Mouse (Mus musculus): ENCODE measurements around the gene H2al1m. TPM values are rescaled to one million over a fixed set of nuclear protein-coding genes. Genes with fewer than 3 reads are reported as not detected.
"Not testable (repeated sequence)": the region's sequence is repeated elsewhere in the genome, so short reads cannot be mapped to it uniquely, and the experiment has no call there.

H2al1m gene
- total and polyA plus RNA-seq, 3 experiments, result 0.33 to 0.86 TPM; not detected in 1

GRCm38 (mm10) chrX:9271947-9272459 lies 11.6 kb upstream of the H2al1m start:
- Histone ChIP-seq H3K4me3 (peak overlapping the region; percentile 56), H3K27ac (peak overlapping the region; percentile 68), H3K9ac (ENCODE audit: low read depth, low read length) (peak overlapping the region; percentile 66), H3K4me1 (ENCODE audit: control insufficient read depth, insufficient read depth, low read length) (no peaks in the 10 kb centered on the region; the same call in 1 of the 2 replicates), H3K27me3 (ENCODE audit: control insufficient read depth, insufficient read depth, low read length) (no peaks in the 10 kb centered on the region), H3K36me3 (ENCODE audit: control insufficient read depth, insufficient read depth, low read length) (no peaks in the 10 kb centered on the region; the same call in 1 of the 2 replicates), H3K79me2 (replicated peaks; ENCODE audit: control insufficient read depth, insufficient read depth, low read length) (no peaks in the 10 kb centered on the region)
- DNase-seq, result no peak
- TF ChIP-seq CTCF (IDR thresholded peaks at IDR 0.05) (no peak), EP300 (IDR thresholded peaks at IDR 0.05; ENCODE audit: insufficient read depth, low read depth, low read length) (no peak)
- intact Hi-C loops (cut with DNase I), result loop anchor here (5.0 kb wide), 1 partner anchor 75 kb away; the partner anchor contains the start of gene Lancl3
- WGBS, result 14% methylated on average over 8 of the region's 8 CpGs

GRCm38 (mm10) chrX:9272460-9273361 lies 10.9 kb upstream of the H2al1m start, which contains the start of gene Xk:
TSS of gene Xk (plus strand) at chrX:9272756.
- intact Hi-C loops (cut with DNase I), result loop anchor here (5.0 kb wide), 1 partner anchor 75 kb away; the partner anchor contains the start of gene Lancl3
- 13% methylated on average over 61 of the region's 94 CpGs for WGBS
- peak; percentile 61 to 64 for DNase-seq
- Histone ChIP-seq H3K4me3 (peak within 1 kb of the TSS; percentile 56), H3K36me3 (ENCODE audit: control insufficient read depth, insufficient read depth, low read length) (no peaks in the 10 kb centered on the region; the same call in 1 of the 2 replicates), H3K27me3 (ENCODE audit: control insufficient read depth, insufficient read depth, low read length) (no peaks in the 10 kb centered on the region), H3K79me2 (replicated peaks; ENCODE audit: control insufficient read depth, insufficient read depth, low read length) (no peaks in the 10 kb centered on the region), H3K9ac (ENCODE audit: low read depth, low read length) (peak within 1 kb of the TSS; percentile 76), H3K27ac (peak within 1 kb of the TSS; percentile 68), H3K4me1 (ENCODE audit: control insufficient read depth, insufficient read depth, low read length) (no peaks in the 10 kb centered on the region; the same call in 1 of the 2 replicates)
- TF ChIP-seq EP300 (IDR thresholded peaks at IDR 0.05; ENCODE audit: insufficient read depth, low read depth, low read length), result no peak
- no peak for TF ChIP-seq POLR2A (IDR thresholded peaks at IDR 0.05; ENCODE audit: insufficient read depth, low read depth, low read length)
- no peak for TF ChIP-seq CTCF (IDR thresholded peaks at IDR 0.05)

GRCm38 (mm10) chrX:9273377-9274002 lies 10.1 kb upstream of the H2al1m start:
- Histone ChIP-seq H3K79me2 (replicated peaks; ENCODE audit: control insufficient read depth, insufficient read depth, low read length) (no peaks in the 10 kb centered on the region), H3K9ac (ENCODE audit: low read depth, low read length) (no peak overlapping the region; the same call in 1 of the 2 replicates), H3K27ac (peak overlapping the region; percentile 68; the same call in 1 of the 2 replicates), H3K4me3 (peak overlapping the region; percentile 56), H3K4me1 (ENCODE audit: control insufficient read depth, insufficient read depth, low read length) (no peaks in the 10 kb centered on the region; the same call in 1 of the 2 replicates), H3K36me3 (ENCODE audit: control insufficient read depth, insufficient read depth, low read length) (no peaks in the 10 kb centered on the region; the same call in 1 of the 2 replicates), H3K27me3 (ENCODE audit: control insufficient read depth, insufficient read depth, low read length) (no peaks in the 10 kb centered on the region)
- intact Hi-C loops (cut with DNase I), result loop anchor here (2.0 to 5.0 kb wide), 2 partner anchors 51 to 76 kb away; partner anchors contain the start of gene Lancl3
- WGBS, result 53% methylated on average over 12 of the region's 12 CpGs
- TF ChIP-seq CTCF (IDR thresholded peaks at IDR 0.05) (no peak), POLR2A (IDR thresholded peaks at IDR 0.05; ENCODE audit: insufficient read depth, low read depth, low read length) (no peak), EP300 (IDR thresholded peaks at IDR 0.05; ENCODE audit: insufficient read depth, low read depth, low read length) (no peak)
- DNase-seq, result no peak

GRCm38 (mm10) chrX:9274321-9274720 lies 9.2 kb upstream of the H2al1m start:
- Histone ChIP-seq H3K4me1 (ENCODE audit: control insufficient read depth, insufficient read depth, low read length) (no peaks in the 10 kb centered on the region; the same call in 1 of the 2 replicates), H3K79me2 (replicated peaks; ENCODE audit: control insufficient read depth, insufficient read depth, low read length) (no peaks in the 10 kb centered on the region), H3K4me3 (no peak overlapping the region), H3K27me3 (ENCODE audit: control insufficient read depth, insufficient read depth, low read length) (no peaks in the 10 kb centered on the region), H3K27ac (no peak overlapping the region), H3K9ac (ENCODE audit: low read depth, low read length) (no peak overlapping the region), H3K36me3 (ENCODE audit: control insufficient read depth, insufficient read depth, low read length) (no peaks in the 10 kb centered on the region; the same call in 1 of the 2 replicates)
- intact Hi-C loops (cut with DNase I), result loop anchor here (2.0 to 5.0 kb wide), 2 partner anchors 52 to 77 kb away; partner anchors contain the start of gene Lancl3
- no peak for TF ChIP-seq EP300 (IDR thresholded peaks at IDR 0.05; ENCODE audit: insufficient read depth, low read depth, low read length)
- no peak for TF ChIP-seq POLR2A (IDR thresholded peaks at IDR 0.05; ENCODE audit: insufficient read depth, low read depth, low read length)
- no peak for TF ChIP-seq CTCF (IDR thresholded peaks at IDR 0.05)
- DNase-seq, result no peak
- 78% methylated on average over 8 of the region's 8 CpGs for WGBS

- DNase-seq; H3K4me3 ChIP-seq; H3K9ac ChIP-seq (ENCODE audit: low read depth, low read length); H3K36me3 ChIP-seq (ENCODE audit: control insufficient read depth, insufficient read depth, low read length); H3K27me3 ChIP-seq (ENCODE audit: control insufficient read depth, insufficient read depth, low read length); H3K79me2 ChIP-seq (replicated peaks; ENCODE audit: control insufficient read depth, insufficient read depth, low read length); H3K27ac ChIP-seq; H3K4me1 ChIP-seq (ENCODE audit: control insufficient read depth, insufficient read depth, low read length); intact Hi-C loops (cut with DNase I): not testable (repeated sequence)
- WGBS, result 82% methylated on average over 4 of the region's 4 CpGs
Measured at GRCm38 (mm10) chrX:9293140-9293829, 9.7 kb downstream of the H2al1m start.

Measured in heart, adult 2 months (tissue).